Comparison of ENCODE assay signal across 9 mouse cellular contexts in genomic region chr1:174502031-174502845, GRCm38 (mm10). TPM values are rescaled to one million over a fixed set of nuclear protein-coding genes. Genes with fewer than 3 reads are reported as not detected.
DNase-seq lines count a peak whose midpoint lies in the region; ATAC-seq and TF ChIP-seq lines count a peak whose summit lies in the region.
"Had no signal": no experiment of that assay in that cellular context is flagged by ENCODE, and none has a peak within 500 bp of the region (broad histone marks: within the 10 kb centered on the region; RNA-seq: fewer than 3 reads in every experiment).

No protein-coding gene starts in this region.

- under 1% methylated on average over 40 of the region's 40 CpGs for WGBS in kidney, embryonic 15.5 days
- WGBS in hindbrain, postnatal 0 days, result 0% methylated on average over 39 of the region's 40 CpGs
- WGBS in limb, embryonic 13.5 days, result under 1% methylated on average over 40 of the region's 40 CpGs
- under 1% methylated on average over 40 of the region's 40 CpGs for WGBS in neural tube, embryonic 11.5 days

- TF ChIP-seq CTCF in hindbrain, postnatal 0 days (IDR thresholded peaks at IDR 0.05; ENCODE audit: low read depth), result peak; percentile 60

- H3K4me3 ChIP-seq in kidney, embryonic 15.5 days (replicated peaks), result peak overlapping the region; percentile 63
- H3K4me3 ChIP-seq in hindbrain, postnatal 0 days (ENCODE audit: low read length), result peak overlapping the region; percentile 87
- peak overlapping the region; percentile 67 for H3K4me3 ChIP-seq in limb, embryonic 13.5 days
- peak overlapping the region; percentile 75 for H3K4me3 ChIP-seq in neural tube, embryonic 11.5 days (ENCODE audit: low read depth, low read length)

- H3K27ac ChIP-seq in kidney, embryonic 15.5 days, result no peak overlapping the region
- H3K27ac ChIP-seq in hindbrain, postnatal 0 days, result peak overlapping the region; percentile 93
- H3K27ac ChIP-seq in limb, embryonic 13.5 days, result no peak overlapping the region
- peak overlapping the region; percentile 89 for H3K27ac ChIP-seq in neural tube, embryonic 11.5 days (ENCODE audit: low read depth, low read length)

- DNase-seq in kidney, adult 11 months, result no peak
- peak; percentile 55 for DNase-seq in cerebellum, adult 8-10 months
- DNase-seq in forelimb bud, embryonic 11.5 days (ENCODE audit: low read depth, low spot score), result peak; percentile 42
- DNase-seq in hindbrain, postnatal 0 days (ENCODE audit: low spot score), result peak; percentile 77
- peak; percentile 75 for DNase-seq in neural tube, embryonic 11.5 days (ENCODE audit: low spot score)
- peak; percentile 26 for DNase-seq in thymus, postnatal 14 days

- peak; percentile 76 for ATAC-seq in kidney, embryonic 15.5 days (replicated peaks; ENCODE audit: low FRiP score)
- ATAC-seq in hindbrain, postnatal 0 days, result peak; percentile 64
- ATAC-seq in limb, embryonic 13.5 days (ENCODE audit: low FRiP score, low read depth), result peak; percentile 43; the same call in 1 of the 2 replicates
- ATAC-seq in neural tube, embryonic 11.5 days (ENCODE audit: insufficient read depth, low FRiP score, low TSS enrichment), result peak; percentile 56

- peaks cover 24% of the 10 kb centered on the region for H3K4me1 ChIP-seq in kidney, embryonic 15.5 days
- peaks cover 19% of the 10 kb centered on the region for H3K4me1 ChIP-seq in hindbrain, postnatal 0 days (ENCODE audit: insufficient read depth, low read length)
- peaks cover 21% of the 10 kb centered on the region for H3K4me1 ChIP-seq in limb, embryonic 13.5 days
- H3K4me1 ChIP-seq in neural tube, embryonic 11.5 days (ENCODE audit: control insufficient read depth, insufficient read depth, low read length), result peaks cover 15% of the 10 kb centered on the region; the same call in 1 of the 2 replicates

- H3K36me3 ChIP-seq in kidney, embryonic 15.5 days, result no peaks in the 10 kb centered on the region
- H3K36me3 ChIP-seq in hindbrain, postnatal 0 days (ENCODE audit: insufficient read depth, low read length), result no peaks in the 10 kb centered on the region
- H3K36me3 ChIP-seq in limb, embryonic 13.5 days, result no peaks in the 10 kb centered on the region
- H3K36me3 ChIP-seq in neural tube, embryonic 11.5 days (ENCODE audit: control insufficient read depth, insufficient read depth, low read length), result no peaks in the 10 kb centered on the region

- peaks cover 22% of the 10 kb centered on the region for H3K27me3 ChIP-seq in kidney, embryonic 15.5 days
- H3K27me3 ChIP-seq in hindbrain, postnatal 0 days (ENCODE audit: insufficient read depth, low read length), result no peaks in the 10 kb centered on the region
- peaks cover 31% of the 10 kb centered on the region for H3K27me3 ChIP-seq in limb, embryonic 13.5 days
- no peaks in the 10 kb centered on the region for H3K27me3 ChIP-seq in neural tube, embryonic 11.5 days (ENCODE audit: control insufficient read depth, insufficient read depth, low read length)

- H3K4me2 ChIP-seq in kidney, embryonic 15.5 days, result peak overlapping the region; percentile 100
- peak overlapping the region; percentile 92 for H3K4me2 ChIP-seq in hindbrain, postnatal 0 days (ENCODE audit: low read depth, low read length)
- peak overlapping the region; percentile 99 for H3K4me2 ChIP-seq in limb, embryonic 13.5 days (replicated peaks)
- H3K4me2 ChIP-seq in neural tube, embryonic 11.5 days (ENCODE audit: low read depth), result peak overlapping the region; percentile 90

- H3K9me3 ChIP-seq in kidney, embryonic 15.5 days (replicated peaks), result no peaks in the 10 kb centered on the region
- H3K9me3 ChIP-seq in hindbrain, postnatal 0 days (ENCODE audit: low read length), result no peaks in the 10 kb centered on the region
- no peaks in the 10 kb centered on the region for H3K9me3 ChIP-seq in limb, embryonic 13.5 days
- no peaks in the 10 kb centered on the region for H3K9me3 ChIP-seq in neural tube, embryonic 11.5 days (ENCODE audit: control insufficient read depth, low read length)

- peak overlapping the region; percentile 55 for H3K9ac ChIP-seq in kidney, embryonic 15.5 days
- H3K9ac ChIP-seq in hindbrain, postnatal 0 days (replicated peaks; ENCODE audit: low read length), result peak overlapping the region; percentile 88
- H3K9ac ChIP-seq in limb, embryonic 13.5 days, result peak overlapping the region; percentile 74
- peak overlapping the region; percentile 87 for H3K9ac ChIP-seq in neural tube, embryonic 11.5 days (ENCODE audit: low read length)

RNA-seq across cellular contexts. Expression of gene Fmn2, which starts 0.6 kb away (rescaled TPM):
- polyA plus RNA-seq in kidney, embryonic 15.5 days (2015; fragmentation: Nextera tagmentation; extraction: Ambion mirVana), result 0.59 and 0.95 TPM in 2 replicates
- total RNA-seq in hindbrain, postnatal 0 days (2014; rRNA removed), result 18.8 and 20.8 TPM in 2 replicates
- 6.8 and 7.8 TPM in 2 replicates for polyA plus RNA-seq in hindbrain, postnatal 0 days (2015; fragmentation: Nextera tagmentation; extraction: Ambion mirVana)
- 1.2 and 1.5 TPM in 2 replicates for polyA plus RNA-seq in limb, embryonic 13.5 days (2015; fragmentation: Nextera tagmentation; extraction: Ambion mirVana)
- 6.9 and 7.4 TPM in 2 replicates for polyA plus RNA-seq in neural tube, embryonic 11.5 days (2014; fragmentation: Nextera tagmentation; extraction: Ambion mirVana)
- total RNA-seq: MEL had no signal

Comparison
In these comparisons a context has a peak if more than half of its experiments do, and no peak if none do; other contexts are left out.
1. H3K27ac ChIP-seq: peak in hindbrain, postnatal 0 days (single experiment) and neural tube, embryonic 11.5 days (single experiment); none in kidney, embryonic 15.5 days (single experiment) and limb, embryonic 13.5 days (single experiment).
2. Peak in every context shown above with its lines, with median percentiles within 50 percentile points of each other: ATAC-seq, H3K4me2 ChIP-seq, H3K4me3 ChIP-seq and H3K9ac ChIP-seq.